Mouse (Mus musculus) neural tube, embryonic 11.5 days (tissue): Measurements from ENCODE around the gene Catsperg1. TPM values are rescaled to one million over a fixed set of nuclear protein-coding genes. Genes with fewer than 3 reads are reported as not detected.

ENCODE experiments used
- ATAC-seq: fragments of 200-750 bp; cut with Nextera tagmentation; 2 replicates; pipeline ENCODE4 v1.8.0; 2017; ENCODE audit warnings: moderate number of reproducible peaks, mild to moderate bottlenecking, moderate TSS enrichment, moderate library complexity; ENCODE audit not compliant: insufficient read depth, low FRiP score, low TSS enrichment
- DNase-seq: peaks from one replicate; pipeline ENCODE4 v3.0.0-alpha.2; 2015; ENCODE audit warnings: low spot score
- H3K27ac ChIP-seq: fragments of 300-500 bp; sonication (generic); 2 replicates; pipeline ENCODE4 v1.5.1; 2014; ENCODE audit warnings: low read depth, mild to moderate bottlenecking, low read length
- H3K27me3 ChIP-seq: fragments of 300-500 bp; sonication (generic); 2 replicates; pipeline ENCODE4 v1.6.1; 2014; ENCODE audit warnings: mild to moderate bottlenecking, low read length, mixed read lengths; ENCODE audit not compliant: control insufficient read depth, insufficient read depth
- H3K36me3 ChIP-seq: fragments of 300-500 bp; sonication (generic); 2 replicates; pipeline ENCODE4 v1.6.1; 2014; ENCODE audit warnings: mild to moderate bottlenecking, low read length, moderate library complexity, mixed read lengths; ENCODE audit not compliant: control insufficient read depth, insufficient read depth
- H3K4me1 ChIP-seq: fragments of 300-500 bp; sonication (generic); 2 replicates; pipeline ENCODE4 v1.6.1; 2014; ENCODE audit warnings: low read length, mixed read lengths; ENCODE audit not compliant: control insufficient read depth, insufficient read depth
- H3K4me2 ChIP-seq: fragments of 300-500 bp; sonication (generic); 2 replicates; pipeline ENCODE4 v1.6.1; 2014; ENCODE audit warnings: low read depth, mild to moderate bottlenecking, moderate library complexity
- H3K4me3 ChIP-seq: fragments of 300-500 bp; sonication (generic); 2 replicates; pipeline ENCODE4 v1.5.1; 2014; ENCODE audit warnings: low read depth, low read length
- H3K9ac ChIP-seq: fragments of 300-500 bp; sonication (generic); 2 replicates; pipeline ENCODE4 v1.6.1; 2014; ENCODE audit warnings: mild to moderate bottlenecking, low read length
- H3K9me3 ChIP-seq: fragments of 300-500 bp; sonication (generic); 2 replicates; pipeline ENCODE4 v1.6.1; 2016; ENCODE audit warnings: low read length; ENCODE audit not compliant: control insufficient read depth
- WGBS: fragments of 180-500 bp; shearing (Covaris S2); extraction: QIAGEN DNeasy Blood & Tissue Kit; methylation state at CpG from one replicate; pipeline ENCODE4 v1.1.7; 2014; 5-methylcytosine and 5-hydroxymethylcytosine counted together
- polyA plus RNA-seq: library from polyadenylated mRNA; unstranded; fragments of >200 nt; fragmentation: Nextera tagmentation; extraction: Ambion mirVana; gene quantifications from 2 replicates; pipeline ENCODE4 v1.2.1, GENCODE M21; 2014

The Catsperg1 gene
- polyA plus RNA-seq, 1 experiment from 2014 or later = 0.56 TPM

GRCm38 (mm10) chr7:29234661-29235060 is 20.8 kb upstream of the Catsperg1 start:
- no peaks in the 10 kb centered on the region for H3K9me3 ChIP-seq
- H3K36me3 ChIP-seq = no peaks in the 10 kb centered on the region
- DNase-seq (no peak), ATAC-seq (no peak)
- H3K27ac ChIP-seq = no peak overlapping the region
- H3K4me1 ChIP-seq = no peaks in the 10 kb centered on the region
- H3K9ac ChIP-seq = no peak overlapping the region
- H3K4me3 ChIP-seq = no peak overlapping the region
- 71% methylated on average over 5 of the region's 5 CpGs for WGBS
- peaks cover 22% of the 10 kb centered on the region for H3K27me3 ChIP-seq
- H3K4me2 ChIP-seq = no peak overlapping the region

GRCm38 (mm10) chr7:29233745-29234144 is 19.9 kb upstream of the Catsperg1 start:
- Histone ChIP-seq H3K36me3 (no peaks in the 10 kb centered on the region), H3K4me1 (no peaks in the 10 kb centered on the region), H3K4me2 (no peak overlapping the region), H3K4me3 (no peak overlapping the region), H3K9ac (no peak overlapping the region), H3K27ac (no peak overlapping the region), H3K27me3 (peaks cover 22% of the 10 kb centered on the region), H3K9me3 (no peaks in the 10 kb centered on the region)
- no peak for ATAC-seq
- no peak for DNase-seq
- WGBS = 84% methylated on average over 6 of the region's 6 CpGs

GRCm38 (mm10) chr7:29232247-29233013 is 18.6 kb upstream of the Catsperg1 start, which contains the start of gene Kcnk6:
Gene Kcnk6, minus strand, starts transcription at chr7:29232515.
- H3K27ac ChIP-seq = no peak within 1 kb of the TSS
- H3K36me3 ChIP-seq = no peaks in the 10 kb centered on the region
- H3K4me2 ChIP-seq = peak within 1 kb of the TSS; percentile 77
- peaks cover 22% of the 10 kb centered on the region for H3K27me3 ChIP-seq
- ATAC-seq (no peak), DNase-seq (no peak)
- no peaks in the 10 kb centered on the region for H3K4me1 ChIP-seq
- 2% methylated on average over 61 of the region's 62 CpGs for WGBS
- H3K4me3 ChIP-seq = peak within 1 kb of the TSS; percentile 46
- H3K9ac ChIP-seq = peak within 1 kb of the TSS; percentile 48
- no peaks in the 10 kb centered on the region for H3K9me3 ChIP-seq

- Histone ChIP-seq H3K9ac (no peak overlapping the region), H3K9me3 (no peaks in the 10 kb centered on the region), H3K4me3 (no peak overlapping the region), H3K27ac (no peak overlapping the region), H3K36me3 (no peaks in the 10 kb centered on the region), H3K4me1 (no peaks in the 10 kb centered on the region), H3K27me3 (peaks cover 22% of the 10 kb centered on the region), H3K4me2 (peak overlapping the region; percentile 77)
- WGBS = 50% methylated on average over 3 of the region's 3 CpGs
- DNase-seq = no peak
- ATAC-seq = no peak
These were observed 17.7 kb upstream of the Catsperg1 start for GRCm38 (mm10) chr7:29231517-29231916.

- no peaks in the 10 kb centered on the region for H3K9me3 ChIP-seq
- no peak overlapping the region for H3K27ac ChIP-seq
- no peaks in the 10 kb centered on the region for H3K4me1 ChIP-seq
- no peak overlapping the region for H3K4me3 ChIP-seq
- no peak for ATAC-seq
- DNase-seq = no peak
- no peak overlapping the region for H3K9ac ChIP-seq
- no peaks in the 10 kb centered on the region for H3K36me3 ChIP-seq
- no peak overlapping the region for H3K4me2 ChIP-seq
- H3K27me3 ChIP-seq = peaks cover 22% of the 10 kb centered on the region
- 40% methylated on average over 3 of the region's 3 CpGs for WGBS
These were observed 16.7 kb upstream of the Catsperg1 start for GRCm38 (mm10) chr7:29230560-29230959.

- H3K4me1 ChIP-seq = peaks cover 5% of the 10 kb centered on the region
- H3K9me3 ChIP-seq = no peaks in the 10 kb centered on the region
- H3K9ac ChIP-seq = no peak overlapping the region
- 78% methylated on average over 4 of the region's 4 CpGs for WGBS
- no peak overlapping the region for H3K4me2 ChIP-seq
- no peak for ATAC-seq
- no peak overlapping the region for H3K27ac ChIP-seq
- no peaks in the 10 kb centered on the region for H3K36me3 ChIP-seq
- no peak overlapping the region for H3K4me3 ChIP-seq
- no peak for DNase-seq
- peaks cover 22% of the 10 kb centered on the region for H3K27me3 ChIP-seq
These were observed 14.4 kb upstream of the Catsperg1 start for GRCm38 (mm10) chr7:29228202-29228601.

GRCm38 (mm10) chr7:29225520-29225919 is 11.7 kb upstream of the Catsperg1 start:
- WGBS = 74% methylated on average over 13 of the region's 13 CpGs
- Histone ChIP-seq H3K4me3 (no peak overlapping the region), H3K4me2 (no peak overlapping the region), H3K9ac (no peak overlapping the region; the same call in 1 of the 2 replicates), H3K27me3 (no peaks in the 10 kb centered on the region), H3K27ac (no peak overlapping the region), H3K36me3 (no peaks in the 10 kb centered on the region), H3K9me3 (no peaks in the 10 kb centered on the region), H3K4me1 (peaks cover 5% of the 10 kb centered on the region)
- ATAC-seq (no peak), DNase-seq (no peak)

GRCm38 (mm10) chr7:29224756-29225394 is 11.0 kb upstream of the Catsperg1 start:
- WGBS = 12% methylated on average over 16 of the region's 16 CpGs
- Histone ChIP-seq H3K4me3 (no peak overlapping the region), H3K36me3 (no peaks in the 10 kb centered on the region), H3K27ac (no peak overlapping the region), H3K4me1 (peaks cover 5% of the 10 kb centered on the region), H3K9ac (peak overlapping the region; percentile 35; the same call in 1 of the 2 replicates), H3K4me2 (peak overlapping the region; percentile 20; the same call in 1 of the 2 replicates), H3K9me3 (no peaks in the 10 kb centered on the region), H3K27me3 (no peaks in the 10 kb centered on the region)
- ATAC-seq = no peak
- DNase-seq = peak; percentile 41

GRCm38 (mm10) chr7:29214846-29215245 is 1.0 kb upstream of the Catsperg1 start:
- Histone ChIP-seq H3K36me3 (no peaks in the 10 kb centered on the region), H3K4me3 (no peak overlapping the region), H3K4me2 (no peak overlapping the region), H3K9me3 (no peaks in the 10 kb centered on the region), H3K27ac (no peak overlapping the region), H3K4me1 (no peaks in the 10 kb centered on the region), H3K27me3 (peaks cover 7% of the 10 kb centered on the region), H3K9ac (no peak overlapping the region)
- ATAC-seq = no peak
- WGBS = 41% methylated on average over 15 of the region's 15 CpGs
- peak; percentile 25 for DNase-seq
